Mouse (Mus musculus) kidney, embryonic 15.5 days (tissue): ENCODE data around the gene Tmem63b. TPM values are rescaled to one million over a fixed set of nuclear protein-coding genes. Genes with fewer than 3 reads are reported as not detected.

Source experiments
- ATAC-seq: fragments of 200-750 bp; cut with Nextera tagmentation; replicated peaks from 2 replicates; pipeline ENCODE4 v1.8.0; 2017; ENCODE audit warnings: moderate TSS enrichment; ENCODE audit not compliant: low FRiP score
- H3K27ac ChIP-seq: fragments of 300-500 bp; sonication (generic); 2 replicates; pipeline ENCODE4 v1.5.1; 2015; ENCODE audit warnings: mild to moderate bottlenecking, inconsistent platforms
- H3K27me3 ChIP-seq: fragments of 300-500 bp; sonication (generic); 2 replicates; pipeline ENCODE4 v1.6.1; 2015; ENCODE audit warnings: inconsistent platforms
- H3K36me3 ChIP-seq: fragments of 300-500 bp; sonication (generic); 2 replicates; pipeline ENCODE4 v1.6.1; 2015; ENCODE audit warnings: inconsistent platforms
- H3K4me1 ChIP-seq: fragments of 300-500 bp; sonication (generic); 2 replicates; pipeline ENCODE4 v1.6.1; 2015; ENCODE audit warnings: inconsistent platforms
- H3K4me2 ChIP-seq: fragments of 300-500 bp; sonication (generic); 2 replicates; pipeline ENCODE4 v1.6.1; 2015; ENCODE audit warnings: moderate library complexity, mild to moderate bottlenecking, inconsistent platforms
- H3K4me3 ChIP-seq: fragments of 300-500 bp; sonication (generic); replicated peaks from 2 replicates; pipeline ENCODE4 v1.5.1; 2015; ENCODE audit warnings: mild to moderate bottlenecking, inconsistent platforms
- H3K9ac ChIP-seq: fragments of 300-500 bp; sonication (generic); 2 replicates; pipeline ENCODE4 v1.6.1; 2015; ENCODE audit warnings: mild to moderate bottlenecking, inconsistent platforms
- H3K9me3 ChIP-seq: fragments of 300-500 bp; sonication (generic); replicated peaks from 2 replicates; pipeline ENCODE4 v1.6.1; 2016; ENCODE audit warnings: inconsistent platforms
- WGBS: fragments of 180-500 bp; shearing (Covaris S2); methylation state at CpG from one replicate; pipeline ENCODE4 v1.1.7; 2015; ENCODE audit warnings: mixed read lengths; 5-methylcytosine and 5-hydroxymethylcytosine counted together
- polyA plus RNA-seq: library from polyadenylated mRNA; unstranded; fragments of >200 nt; fragmentation: Nextera tagmentation; extraction: Ambion mirVana; gene quantifications from 2 replicates; pipeline ENCODE4 v1.2.1, GENCODE M21; 2015

The Tmem63b gene
- polyA plus RNA-seq, 1 experiment from 2014 or later: 39.4 TPM

DNA sequence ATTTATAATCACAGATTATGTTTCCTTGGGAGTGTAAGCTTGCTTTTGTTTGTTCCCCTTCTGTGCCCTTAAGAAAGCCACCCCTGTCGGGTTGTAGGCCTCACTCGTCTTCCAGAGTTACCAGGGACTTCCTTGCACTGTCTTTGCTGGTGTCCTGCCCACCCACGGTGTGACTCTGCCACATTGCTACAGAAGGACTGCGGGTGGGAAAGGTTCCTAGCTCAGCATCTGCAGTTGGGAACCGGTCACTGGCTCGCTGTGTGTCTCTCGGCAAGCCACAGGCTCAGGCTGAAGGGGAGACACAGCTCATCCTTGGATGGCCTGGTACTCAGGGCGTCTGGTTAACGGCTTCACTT, 14.5 kb upstream of the Tmem63b start:
- Histone ChIP-seq H3K4me1 (peaks cover 15% of the 10 kb centered on the region; the same call in 1 of the 2 replicates), H3K4me3 (no peak overlapping the region), H3K9me3 (no peaks in the 10 kb centered on the region), H3K9ac (no peak overlapping the region), H3K27me3 (no peaks in the 10 kb centered on the region), H3K27ac (no peak overlapping the region), H3K4me2 (no peak overlapping the region), H3K36me3 (peaks cover 27% of the 10 kb centered on the region)
- 71% methylated on average over 9 of the region's 9 CpGs for WGBS
- ATAC-seq: no peak

DNA sequence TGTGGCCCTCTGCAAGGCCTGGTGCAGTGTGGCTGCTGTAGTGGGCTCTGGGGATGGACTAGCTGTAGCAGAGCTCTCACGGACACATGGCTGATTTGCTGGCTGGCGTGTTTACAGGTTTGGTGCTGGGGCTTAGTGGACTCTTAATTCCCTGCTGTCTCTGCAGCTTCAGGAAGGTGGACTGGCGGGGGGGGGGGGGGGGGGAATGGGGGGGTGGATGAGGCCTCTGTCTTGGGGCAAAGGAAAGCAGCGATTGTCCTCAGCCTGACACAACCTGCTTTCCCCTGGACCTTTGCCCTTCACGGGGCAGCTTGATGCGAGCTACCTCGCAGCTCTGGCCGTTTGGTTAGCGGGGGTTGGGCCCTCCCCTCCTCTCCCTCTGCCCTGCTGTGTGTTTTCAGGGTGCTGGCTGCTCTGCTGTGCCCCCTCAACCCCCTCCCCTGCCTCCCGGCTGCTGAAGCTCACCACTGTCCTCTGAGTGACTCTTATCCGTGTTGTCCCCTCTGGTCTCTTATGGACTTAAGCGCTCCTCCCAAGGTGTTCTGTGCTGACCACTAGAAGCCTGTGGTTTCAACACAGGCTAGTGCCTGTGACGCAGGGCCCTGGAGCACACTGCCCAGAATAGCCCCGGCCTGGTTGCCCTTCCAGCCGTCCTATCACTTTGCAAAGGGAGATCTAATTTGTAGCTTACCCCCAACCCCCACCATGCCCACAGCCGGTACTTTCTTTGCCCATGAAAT, 14.0 kb upstream of the Tmem63b start:
- WGBS: 51% methylated on average over 10 of the region's 16 CpGs
- no peak overlapping the region for H3K4me2 ChIP-seq
- H3K9me3 ChIP-seq: no peaks in the 10 kb centered on the region
- ATAC-seq: no peak
- H3K4me1 ChIP-seq: peaks cover 16% of the 10 kb centered on the region
- no peak overlapping the region for H3K27ac ChIP-seq
- H3K36me3 ChIP-seq: peaks cover 28% of the 10 kb centered on the region
- no peaks in the 10 kb centered on the region for H3K27me3 ChIP-seq
- H3K9ac ChIP-seq: no peak overlapping the region
- no peak overlapping the region for H3K4me3 ChIP-seq

DNA sequence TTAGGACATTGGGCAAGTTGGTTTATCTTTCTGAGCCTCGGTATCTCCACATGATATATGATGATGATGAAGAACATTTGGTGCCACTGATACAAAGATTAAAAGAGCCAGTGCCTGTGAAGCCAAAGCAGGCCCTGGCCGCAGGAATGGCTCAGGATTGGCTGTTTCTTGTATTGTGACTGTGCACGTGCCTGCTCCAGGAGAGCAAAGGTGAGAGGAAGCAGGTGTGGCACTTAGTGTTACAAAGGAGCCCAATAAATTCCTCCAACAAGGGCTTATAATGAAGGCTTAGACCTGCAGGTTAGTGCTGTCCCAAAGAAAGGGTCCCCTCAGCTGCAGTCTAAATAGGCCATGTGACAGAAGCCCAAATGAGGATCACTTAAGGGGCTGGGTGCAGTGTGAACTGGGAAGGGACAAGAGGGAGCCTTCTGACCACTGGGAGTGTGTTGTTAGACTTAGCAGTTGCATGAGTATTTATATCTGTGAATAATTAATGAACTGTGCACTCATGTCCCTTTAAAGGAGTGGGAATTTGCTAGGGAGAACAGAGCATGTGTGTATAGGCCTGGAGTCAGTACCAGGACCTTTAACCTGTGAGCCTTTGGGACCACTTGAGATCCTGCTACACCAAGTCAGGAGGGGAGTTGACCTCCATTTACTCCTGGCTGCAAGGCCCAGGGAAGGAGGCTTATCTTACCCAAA, 12.5 kb upstream of the Tmem63b start:
- Histone ChIP-seq H3K36me3 (peaks cover 28% of the 10 kb centered on the region), H3K4me1 (peaks cover 25% of the 10 kb centered on the region), H3K4me2 (no peak overlapping the region), H3K27ac (no peak overlapping the region), H3K9ac (no peak overlapping the region), H3K27me3 (no peaks in the 10 kb centered on the region), H3K4me3 (no peak overlapping the region), H3K9me3 (no peaks in the 10 kb centered on the region)
- ATAC-seq: 0 out of 2 replicates have a peak, but pooled peaks have one; percentile 22
- 79% methylated on average over 3 of the region's 3 CpGs for WGBS

GRCm38 (mm10) chr17:45698368-45698767, 11.7 kb upstream of the Tmem63b start:
- Histone ChIP-seq H3K27ac (no peak overlapping the region), H3K4me3 (no peak overlapping the region), H3K9ac (no peak overlapping the region), H3K9me3 (no peaks in the 10 kb centered on the region), H3K36me3 (peaks cover 28% of the 10 kb centered on the region), H3K27me3 (no peaks in the 10 kb centered on the region), H3K4me1 (peaks cover 28% of the 10 kb centered on the region), H3K4me2 (no peak overlapping the region)
- whole genome bisulfite sequencing: 86% methylated on average over 6 of the region's 6 CpGs
- ATAC-seq: no peak

DNA sequence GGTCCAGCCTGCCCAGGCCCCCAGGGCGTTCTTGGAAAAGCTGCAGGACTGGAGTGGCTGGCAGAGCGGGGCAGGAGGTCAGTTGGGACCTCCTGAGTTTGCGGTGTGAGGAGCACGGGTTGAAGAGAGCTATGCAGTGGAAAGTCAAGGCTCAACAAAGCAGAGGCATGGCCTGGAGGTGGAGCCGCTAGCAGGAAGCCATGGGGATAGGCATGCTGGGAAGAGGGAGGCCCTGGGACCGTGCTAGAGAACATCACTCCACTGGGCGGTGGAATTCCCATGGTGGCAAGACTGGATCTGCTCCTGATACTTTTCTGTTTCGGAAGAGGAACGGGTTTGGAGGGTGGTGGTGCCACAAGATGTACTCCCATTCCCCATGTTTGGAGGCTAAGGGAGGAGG, 10.3 kb upstream of the Tmem63b start:
- Histone ChIP-seq H3K27me3 (no peaks in the 10 kb centered on the region), H3K36me3 (peaks cover 28% of the 10 kb centered on the region), H3K9me3 (no peaks in the 10 kb centered on the region), H3K4me1 (peaks cover 28% of the 10 kb centered on the region), H3K4me2 (no peak overlapping the region), H3K4me3 (no peak overlapping the region), H3K9ac (no peak overlapping the region), H3K27ac (no peak overlapping the region)
- no peak for ATAC-seq
- 92% methylated on average over 9 of the region's 9 CpGs for WGBS

- Histone ChIP-seq H3K9me3 (no peaks in the 10 kb centered on the region), H3K27me3 (no peaks in the 10 kb centered on the region), H3K9ac (no peak overlapping the region), H3K4me3 (no peak overlapping the region), H3K27ac (peak overlapping the region; percentile 81), H3K4me1 (peaks cover 31% of the 10 kb centered on the region), H3K36me3 (peaks cover 28% of the 10 kb centered on the region), H3K4me2 (no peak overlapping the region)
- peak; percentile 59; the same call in 1 of the 2 replicates for ATAC-seq
- whole genome bisulfite sequencing: 65% methylated on average over 23 of the region's 23 CpGs
These were observed 8.8 kb upstream of the Tmem63b start for GRCm38 (mm10) chr17:45695227-45696120.

- 79% methylated on average over 18 of the region's 18 CpGs for WGBS
- Histone ChIP-seq H3K4me1 (peaks cover 29% of the 10 kb centered on the region), H3K4me2 (no peak overlapping the region), H3K4me3 (no peak overlapping the region), H3K27me3 (no peaks in the 10 kb centered on the region), H3K9me3 (no peaks in the 10 kb centered on the region), H3K27ac (0 out of 2 replicates have a peak overlapping the region, but pooled peaks have one; percentile 39), H3K36me3 (peaks cover 26% of the 10 kb centered on the region), H3K9ac (no peak overlapping the region)
- ATAC-seq: no peak
These were observed 7.3 kb upstream of the Tmem63b start for GRCm38 (mm10) chr17:45693812-45694565.

GRCm38 (mm10) chr17:45692159-45692558, 5.5 kb upstream of the Tmem63b start:
- no peaks in the 10 kb centered on the region for H3K27me3 ChIP-seq
- no peak overlapping the region for H3K4me3 ChIP-seq
- WGBS: 74% methylated on average over 5 of the region's 5 CpGs
- H3K4me2 ChIP-seq: no peak overlapping the region
- H3K36me3 ChIP-seq: peaks cover 11% of the 10 kb centered on the region
- ATAC-seq: no peak
- H3K4me1 ChIP-seq: peaks cover 35% of the 10 kb centered on the region
- H3K27ac ChIP-seq: no peak overlapping the region
- no peak overlapping the region for H3K9ac ChIP-seq
- H3K9me3 ChIP-seq: no peaks in the 10 kb centered on the region

- H3K9me3 ChIP-seq: no peaks in the 10 kb centered on the region
- H3K27ac ChIP-seq: no peak overlapping the region
- ATAC-seq: no peak
- no peaks in the 10 kb centered on the region for H3K27me3 ChIP-seq
- peaks cover 35% of the 10 kb centered on the region for H3K4me1 ChIP-seq
- WGBS: 87% methylated on average over 4 of the region's 4 CpGs
- H3K4me3 ChIP-seq: no peak overlapping the region
- H3K9ac ChIP-seq: no peak overlapping the region
- H3K4me2 ChIP-seq: no peak overlapping the region
- H3K36me3 ChIP-seq: no peaks in the 10 kb centered on the region
These were observed 3.3 kb upstream of the Tmem63b start for GRCm38 (mm10) chr17:45690044-45690443.

DNA sequence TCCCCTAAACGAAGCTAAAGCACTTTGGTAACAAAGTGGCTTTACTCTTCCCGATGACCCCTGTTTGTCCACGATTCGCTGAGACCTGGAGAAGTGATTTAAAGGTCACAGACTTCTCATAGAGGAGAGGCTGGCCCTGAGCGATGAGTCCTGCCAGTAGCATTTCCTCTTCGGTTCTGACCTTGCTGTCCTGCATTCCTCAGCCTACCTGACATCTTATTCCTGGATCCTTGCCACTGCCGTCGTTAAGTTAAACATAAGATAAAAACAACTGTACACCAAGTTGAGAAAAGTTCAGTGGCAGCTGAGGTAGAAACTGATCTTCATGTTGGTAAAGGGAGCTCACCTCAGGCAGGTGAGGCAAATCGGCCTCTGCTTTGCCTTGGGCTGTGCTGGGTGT, 2.4 kb upstream of the Tmem63b start:
- peaks cover 41% of the 10 kb centered on the region for H3K4me1 ChIP-seq
- ATAC-seq: no peak
- no peak overlapping the region for H3K27ac ChIP-seq

DNA sequence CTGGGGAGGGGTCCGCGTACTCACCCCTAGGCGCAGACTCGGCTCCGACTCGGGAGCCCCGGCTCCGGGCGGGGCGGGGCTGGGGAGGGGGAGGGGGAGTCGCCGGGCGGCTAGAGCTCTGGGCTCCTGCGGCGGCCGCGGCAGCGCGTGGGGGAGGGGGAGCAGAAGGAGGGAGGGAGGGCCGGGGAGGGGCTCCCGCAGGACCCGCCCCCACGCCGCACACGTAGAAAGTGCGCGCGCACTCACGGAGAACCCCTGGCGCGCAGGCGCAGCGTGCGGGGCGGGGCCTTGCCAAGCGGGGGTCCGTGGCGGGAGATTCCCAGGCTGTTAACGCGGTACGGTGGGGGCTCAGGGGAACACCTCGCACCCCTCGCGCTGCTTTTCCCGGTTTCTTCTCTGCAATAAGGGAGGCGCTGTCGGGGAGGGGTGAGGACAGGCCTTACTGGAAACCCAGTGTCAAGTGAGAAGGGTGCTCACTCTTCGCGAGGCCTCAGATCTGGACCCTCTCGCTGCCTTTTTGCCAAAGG, 549 bp downstream of the Tmem63b start, which contains the start of gene Mrpl14:
TSS of gene Mrpl14 (plus strand) at position 230 of the 527 bp plus-strand sequence.
- peak within 1 kb of the TSS; percentile 90 for H3K4me3 ChIP-seq
- no peaks in the 10 kb centered on the region for H3K9me3 ChIP-seq
- no peaks in the 10 kb centered on the region for H3K36me3 ChIP-seq
- peak within 1 kb of the TSS; percentile 82 for H3K27ac ChIP-seq
- H3K9ac ChIP-seq: peak within 1 kb of the TSS; percentile 86
- peak; percentile 90 for ATAC-seq
- H3K4me2 ChIP-seq: peak within 1 kb of the TSS; percentile 89
- no peaks in the 10 kb centered on the region for H3K27me3 ChIP-seq
- peaks cover 25% of the 10 kb centered on the region for H3K4me1 ChIP-seq
- under 1% methylated on average over 41 of the region's 50 CpGs for WGBS

More for the DNA sequence above, 2.4 kb upstream of the Tmem63b start:
- Histone ChIP-seq H3K36me3 (no peaks in the 10 kb centered on the region), H3K4me2 (no peak overlapping the region), H3K27me3 (no peaks in the 10 kb centered on the region), H3K9me3 (no peaks in the 10 kb centered on the region), H3K9ac (no peak overlapping the region), H3K4me3 (no peak overlapping the region)
- WGBS: 77% methylated on average over 9 of the region's 9 CpGs
